Mouse (Mus musculus) CH12F3 (cell line): Measurements from ENCODE around the gene Btk.
"Not testable (repeated sequence)": the region's sequence is repeated elsewhere in the genome, so short reads cannot be mapped to it uniquely, and the experiment has no call there.

Source experiments
- in situ Hi-C: fragments of 300-500 bp; cut with MboI; formaldehyde crosslinking; loops from 2 replicates; pipeline ENCODE4 v1.14.3; 2020; ENCODE audit warnings: low sequenced_read_pairs

The Btk gene

GRCm38 (mm10) chrX:134582270-134582669 lies 1.1 kb downstream of the Btk start:
- in situ Hi-C loops: no loop called here

- in situ Hi-C loops: no loop called here
Observed at GRCm38 (mm10) chrX:134580528-134581305, 2.7 kb downstream of the Btk start.

- in situ Hi-C loops: no loop called here
Observed at GRCm38 (mm10) chrX:134577896-134578295, 5.5 kb downstream of the Btk start.

GRCm38 (mm10) chrX:134566536-134567222 lies 16.7 kb downstream of the Btk start:
- in situ Hi-C loops: no loop called here

GRCm38 (mm10) chrX:134564326-134564725 lies 19.0 kb downstream of the Btk start:
- in situ Hi-C loops: no loop called here

- in situ Hi-C loops: no loop called here
Observed at GRCm38 (mm10) chrX:134554425-134554824, 28.9 kb downstream of the Btk start.

- in situ Hi-C loops: no loop called here
Observed at GRCm38 (mm10) chrX:134553326-134553725, 30.0 kb downstream of the Btk start.

GRCm38 (mm10) chrX:134550903-134551302 lies 32.5 kb downstream of the Btk start:
- in situ Hi-C loops: no loop called here

GRCm38 (mm10) chrX:134547330-134547729 lies 36.0 kb downstream of the Btk start:
- in situ Hi-C loops: no loop called here

- in situ Hi-C loops: no loop called here
Observed at GRCm38 (mm10) chrX:134541955-134542308, 41.4 kb downstream of the Btk start.

GRCm38 (mm10) chrX:134541145-134541954 lies 42.0 kb downstream of the Btk start, which contains the start of gene Timm8a1:
TSS of gene Timm8a1 (minus strand) at chrX:134541865.
- in situ Hi-C loops: no loop called here

- in situ Hi-C loops: no loop called here
Observed at GRCm38 (mm10) chrX:134540414-134541135, 42.8 kb downstream of the Btk start.

GRCm38 (mm10) chrX:134539795-134540194 lies 43.6 kb downstream of the Btk start:
- in situ Hi-C loops: not testable (repeated sequence)

- in situ Hi-C loops: no loop called here
Observed at GRCm38 (mm10) chrX:134533346-134533745, 50.0 kb downstream of the Btk start.

GRCm38 (mm10) chrX:134525260-134525659 lies 58.1 kb downstream of the Btk start:
- in situ Hi-C loops: no loop called here

GRCm38 (mm10) chrX:134523772-134524171 lies 59.6 kb downstream of the Btk start:
- in situ Hi-C loops: loop anchor here (25.0 kb wide), 1 partner anchor 436 kb away; no protein-coding TSS in a partner anchor

GRCm38 (mm10) chrX:134509473-134509872 lies 73.9 kb downstream of the Btk start:
- in situ Hi-C loops: loop anchor here (25.0 kb wide), 1 partner anchor 422 kb away; no protein-coding TSS in a partner anchor

GRCm38 (mm10) chrX:134507977-134508376 lies 75.4 kb downstream of the Btk start:
- in situ Hi-C loops: loop anchor here (25.0 kb wide), 1 partner anchor 421 kb away; no protein-coding TSS in a partner anchor

GRCm38 (mm10) chrX:134500651-134501050 lies 82.7 kb downstream of the Btk start:
- in situ Hi-C loops: loop anchor here (25.0 kb wide), 1 partner anchor 413 kb away; no protein-coding TSS in a partner anchor
